Mouse (Mus musculus) left cerebral cortex, adult 11 months (tissue): ENCODE results near the gene Lrrc4c.

Experiments
- DNase-seq: peaks from one replicate; pipeline ENCODE4 v3.0.0; 2022; ENCODE audit warnings: low spot score

Gene Lrrc4c

GRCm38 (mm10) chr2:96853797-96854196 lies 535.8 kb downstream of the Lrrc4c start:
- no peak for DNase-seq

GRCm38 (mm10) chr2:96876062-96876461 lies 558.1 kb downstream of the Lrrc4c start:
- DNase-seq: no peak

GRCm38 (mm10) chr2:96949531-96949930 lies 631.6 kb downstream of the Lrrc4c start:
- no peak for DNase-seq

- no peak for DNase-seq
Measured at GRCm38 (mm10) chr2:96999521-96999920, 681.6 kb downstream of the Lrrc4c start.

- no peak for DNase-seq
Measured at GRCm38 (mm10) chr2:97018319-97018718, 700.4 kb downstream of the Lrrc4c start.

- DNase-seq: no peak
Measured at GRCm38 (mm10) chr2:97026991-97027390, 709.0 kb downstream of the Lrrc4c start.

- DNase-seq: no peak
Measured at GRCm38 (mm10) chr2:97027585-97027984, 709.6 kb downstream of the Lrrc4c start.

- DNase-seq: no peak
Measured at GRCm38 (mm10) chr2:97036401-97036800, 718.4 kb downstream of the Lrrc4c start.

- no peak for DNase-seq
Measured at GRCm38 (mm10) chr2:97037024-97037814, 719.2 kb downstream of the Lrrc4c start.

GRCm38 (mm10) chr2:97044016-97044415 lies 726.0 kb downstream of the Lrrc4c start:
- no peak for DNase-seq

- DNase-seq: no peak
Measured at GRCm38 (mm10) chr2:97045628-97046027, 727.7 kb downstream of the Lrrc4c start.

GRCm38 (mm10) chr2:97080156-97080555 lies 762.2 kb downstream of the Lrrc4c start:
- DNase-seq: no peak

- no peak for DNase-seq
Measured at GRCm38 (mm10) chr2:97097965-97098364, 780.0 kb downstream of the Lrrc4c start.

- DNase-seq: no peak
Measured at GRCm38 (mm10) chr2:97103398-97104162, 785.6 kb downstream of the Lrrc4c start.

- DNase-seq: no peak
Measured at GRCm38 (mm10) chr2:97124246-97124645, 806.3 kb downstream of the Lrrc4c start.

- DNase-seq: no peak
Measured at GRCm38 (mm10) chr2:97138454-97138853, 820.5 kb downstream of the Lrrc4c start.

GRCm38 (mm10) chr2:97151626-97152194 lies 833.7 kb downstream of the Lrrc4c start:
- DNase-seq: no peak

GRCm38 (mm10) chr2:97165745-97166144 lies 847.8 kb downstream of the Lrrc4c start:
- DNase-seq: no peak

GRCm38 (mm10) chr2:97178399-97178798 lies 860.4 kb downstream of the Lrrc4c start:
- DNase-seq: no peak

GRCm38 (mm10) chr2:97196968-97197606 lies 879.1 kb downstream of the Lrrc4c start:
- DNase-seq: no peak

GRCm38 (mm10) chr2:97232966-97233365 lies 915.0 kb downstream of the Lrrc4c start:
- DNase-seq: peak; percentile 23

GRCm38 (mm10) chr2:97234074-97234473 lies 916.1 kb downstream of the Lrrc4c start:
- DNase-seq: no peak
